Mouse (Mus musculus) spleen, embryonic (tissue): ENCODE measurements around the gene Gabpb1.

Experiments
- CTCF ChIA-PET: fragments of 350-600 bp; sonication (Branson Sonifier 250); formaldehyde crosslinking; loops from one replicate; lab custom pipeline; 2022; lab: Charles Lee

Gabpb1 gene

DNA sequence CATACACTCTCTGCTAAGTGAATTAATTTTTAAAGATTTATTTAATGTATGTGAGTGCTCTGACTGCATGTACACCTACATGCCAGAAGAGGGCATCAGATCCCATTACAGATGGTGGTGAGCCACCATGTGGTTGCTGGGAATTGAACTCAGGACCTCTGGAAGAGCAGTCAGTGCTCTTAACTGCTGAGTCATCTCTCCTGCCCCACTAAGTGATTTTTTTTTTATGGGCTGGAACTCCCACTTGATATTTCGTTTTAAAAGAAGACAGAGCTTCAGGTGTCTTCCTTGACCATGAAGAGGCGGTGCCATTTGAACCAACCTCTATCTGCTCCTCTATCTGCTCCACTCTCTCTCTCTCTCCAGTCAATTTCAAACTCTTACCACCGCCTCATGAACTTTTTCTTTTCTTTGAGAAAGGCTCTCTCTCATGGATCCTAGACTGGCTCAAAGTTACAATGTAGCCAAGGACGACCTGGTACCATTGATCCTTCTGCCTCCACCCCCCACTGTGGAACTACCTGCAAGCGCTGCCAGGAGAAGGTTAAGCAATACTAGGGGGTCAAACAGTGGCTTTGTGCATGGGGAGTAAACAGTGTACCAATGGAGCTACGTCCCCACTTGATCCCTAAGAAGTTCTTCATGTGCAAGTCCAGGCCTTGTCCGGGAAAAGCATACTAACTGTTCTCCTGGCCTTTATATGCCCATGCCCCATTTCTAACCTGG, 79.6 kb downstream of the Gabpb1 start:
- CTCF ChIA-PET, result no interaction called here

DNA sequence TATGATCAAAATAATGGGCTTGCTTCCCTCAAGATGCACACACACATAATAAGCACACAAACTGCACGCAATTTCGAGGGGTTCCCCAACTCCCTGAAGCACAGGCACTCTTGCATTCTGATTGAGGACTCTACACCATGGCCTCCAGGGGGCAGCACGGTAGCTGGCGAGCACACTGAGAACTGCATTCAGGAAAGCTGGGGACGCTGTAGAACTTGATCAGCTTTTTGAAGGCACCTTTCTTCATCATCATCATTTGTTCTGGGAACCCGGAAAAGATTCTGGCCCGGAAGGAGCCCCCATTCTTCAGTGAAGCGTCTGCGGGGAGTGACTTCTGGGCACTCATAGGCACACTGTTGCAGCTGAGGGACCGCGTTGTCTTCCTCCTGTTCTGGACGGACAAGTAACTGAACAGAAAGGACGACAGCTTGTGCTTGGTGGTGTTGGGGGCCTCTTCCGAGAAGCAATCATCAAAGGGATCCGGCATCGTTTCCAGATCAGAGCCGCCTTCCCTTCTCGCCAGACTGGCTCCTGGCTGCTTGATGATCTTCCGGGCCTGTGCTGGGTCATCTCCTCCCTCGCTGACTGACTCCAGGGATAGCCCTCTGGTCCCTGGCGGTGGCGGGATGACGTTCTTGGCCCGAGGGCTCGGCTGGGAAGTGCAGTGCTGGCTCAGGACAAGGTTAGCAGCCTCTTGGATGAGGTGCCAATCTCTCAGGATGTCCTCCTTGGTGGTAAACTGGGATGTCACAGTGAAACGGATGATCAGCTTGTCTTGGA, 82.1 kb downstream of the Gabpb1 start:
- CTCF ChIA-PET, result interaction anchor here (0.6 kb wide), 1 partner anchor 28 kb away, joined by 4 read pairs; no protein-coding TSS in a partner anchor

DNA sequence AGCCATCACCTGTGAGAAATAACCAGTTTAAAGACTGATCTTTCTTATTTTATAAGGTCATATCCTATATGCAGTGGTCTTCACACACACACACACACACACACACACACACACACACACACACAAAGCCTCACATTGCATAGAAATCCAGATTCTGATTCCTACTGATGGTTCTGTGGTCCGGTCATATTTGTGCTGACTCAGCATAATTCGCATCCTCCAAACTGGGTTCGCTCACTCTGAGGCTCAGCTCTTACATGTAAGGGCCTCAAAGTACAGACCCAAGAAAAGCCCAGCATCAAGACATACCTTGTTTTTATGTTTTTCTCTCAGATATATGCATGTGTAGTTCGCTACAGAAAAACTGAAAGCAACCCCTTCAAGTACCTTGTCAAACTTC, 84.8 kb downstream of the Gabpb1 start:
- CTCF ChIA-PET, result no interaction called here

DNA sequence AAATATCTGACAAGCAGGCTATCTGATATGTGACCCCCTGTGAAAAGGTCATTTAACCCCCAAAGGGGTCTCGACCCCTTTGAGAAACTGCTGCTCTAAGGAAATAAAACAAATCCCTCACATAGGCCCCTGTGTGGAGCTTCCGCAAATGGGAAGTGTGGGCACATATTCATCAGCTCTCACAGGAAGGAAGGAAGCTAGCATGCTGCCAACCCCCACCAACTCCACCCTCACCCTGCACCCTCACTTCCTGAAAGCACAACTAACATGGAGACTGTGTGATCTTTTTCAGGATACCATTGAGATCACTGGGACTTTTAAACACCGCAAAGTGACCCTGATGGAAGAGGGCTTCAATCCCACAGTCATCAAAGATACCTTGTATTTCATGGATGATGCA, 88.7 kb downstream of the Gabpb1 start:
- CTCF ChIA-PET, result no interaction called here

DNA sequence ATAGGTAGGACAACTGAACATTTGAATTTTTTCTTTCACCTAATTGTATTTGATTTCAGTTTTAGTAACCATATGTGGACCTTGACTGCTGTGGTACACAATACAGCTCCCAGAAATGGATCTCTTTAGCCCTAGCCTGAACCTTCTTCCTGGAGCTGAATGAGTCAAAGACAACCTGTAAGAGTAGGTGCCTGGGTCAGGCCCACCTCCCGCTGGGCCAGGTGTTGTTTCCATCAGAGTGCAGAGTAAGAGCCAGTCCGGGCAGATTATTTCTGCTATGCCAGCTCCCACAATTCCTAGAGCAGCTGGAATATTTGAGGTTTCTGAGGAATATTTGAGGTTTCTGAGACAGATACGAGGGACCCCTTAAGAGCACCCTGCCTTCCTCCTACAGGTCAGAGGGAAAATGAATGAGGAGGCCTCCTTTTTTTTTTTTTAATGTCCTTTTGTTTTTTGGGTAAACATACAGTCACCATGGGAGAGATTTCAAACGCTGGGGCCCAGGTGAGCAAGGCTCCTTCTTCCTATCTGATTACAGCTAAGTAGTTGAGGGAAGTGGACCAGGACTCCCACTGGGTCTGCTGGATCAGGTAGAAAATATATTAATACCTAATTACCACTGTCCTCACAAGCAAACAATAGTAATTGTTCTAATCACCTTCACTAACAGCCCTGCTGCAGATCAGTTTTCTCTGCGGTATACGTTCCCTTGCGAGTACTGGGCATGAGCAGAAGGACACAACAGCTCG, 91.3 kb downstream of the Gabpb1 start:
- CTCF ChIA-PET, result interaction anchor here (0.6 kb wide), 1 partner anchor 42 kb away, joined by 6 read pairs; no protein-coding TSS in a partner anchor

DNA sequence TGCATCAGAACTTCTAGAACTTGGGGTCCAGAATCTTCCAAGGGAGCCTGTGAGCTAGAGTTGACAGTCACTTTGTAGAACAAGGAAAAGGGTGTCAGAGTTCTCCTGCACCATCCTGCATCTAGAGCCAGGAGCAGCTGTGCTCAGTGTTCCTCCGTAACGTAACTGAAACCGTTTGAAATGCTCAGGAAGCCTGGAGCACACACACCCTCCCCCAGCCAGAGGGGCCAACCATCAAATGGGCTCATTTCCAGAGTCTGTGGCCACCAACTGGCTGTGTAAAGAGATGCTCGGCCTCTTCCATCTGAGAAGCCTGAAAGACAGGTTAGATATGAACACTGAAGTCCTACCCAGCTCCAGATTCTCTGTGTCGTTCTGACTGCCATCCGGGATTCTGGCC, 92.2 kb downstream of the Gabpb1 start:
- CTCF ChIA-PET, result interaction anchor here (0.6 kb wide), 1 partner anchor 43 kb away, joined by 6 read pairs; no protein-coding TSS in a partner anchor

DNA sequence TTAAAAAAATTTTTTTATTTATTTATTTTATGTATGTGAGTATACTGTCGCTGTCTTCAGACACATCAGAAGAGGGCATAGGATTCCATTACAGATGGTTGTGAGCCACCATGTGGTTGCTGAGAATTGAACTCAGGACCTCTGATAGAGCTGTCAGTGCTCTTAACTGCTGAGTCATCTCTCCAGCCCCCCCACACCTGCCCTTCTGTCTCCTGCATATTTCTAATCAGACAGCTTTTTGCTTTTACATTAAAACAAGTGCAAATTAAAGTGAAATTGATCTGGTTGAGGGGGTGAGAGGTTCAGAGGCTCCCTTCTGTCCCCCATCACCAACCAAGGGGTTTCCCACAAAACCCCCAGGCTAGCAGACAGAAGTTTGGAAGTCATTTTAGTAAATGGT, 96.9 kb downstream of the Gabpb1 start:
- CTCF ChIA-PET, result no interaction called here
